Mouse (Mus musculus) kidney, embryonic 15.5 days (tissue): Measurements from ENCODE around the gene Dchs1. TPM values are rescaled to one million over a fixed set of nuclear protein-coding genes. Genes with fewer than 3 reads are reported as not detected.
A peak's percentile ranks its signal among the peaks of the same experiment; 100 is the strongest.

Experiments
- ATAC-seq: fragments of 200-750 bp; cut with Nextera tagmentation; replicated peaks from 2 replicates; pipeline ENCODE4 v1.8.0; 2017; ENCODE audit warnings: moderate TSS enrichment; ENCODE audit not compliant: low FRiP score
- H3K27ac ChIP-seq: fragments of 300-500 bp; sonication (generic); 2 replicates; pipeline ENCODE4 v1.5.1; 2015; ENCODE audit warnings: mild to moderate bottlenecking, inconsistent platforms
- H3K27me3 ChIP-seq: fragments of 300-500 bp; sonication (generic); 2 replicates; pipeline ENCODE4 v1.6.1; 2015; ENCODE audit warnings: inconsistent platforms
- H3K36me3 ChIP-seq: fragments of 300-500 bp; sonication (generic); 2 replicates; pipeline ENCODE4 v1.6.1; 2015; ENCODE audit warnings: inconsistent platforms
- H3K4me1 ChIP-seq: fragments of 300-500 bp; sonication (generic); 2 replicates; pipeline ENCODE4 v1.6.1; 2015; ENCODE audit warnings: inconsistent platforms
- H3K4me2 ChIP-seq: fragments of 300-500 bp; sonication (generic); 2 replicates; pipeline ENCODE4 v1.6.1; 2015; ENCODE audit warnings: moderate library complexity, mild to moderate bottlenecking, inconsistent platforms
- H3K4me3 ChIP-seq: fragments of 300-500 bp; sonication (generic); replicated peaks from 2 replicates; pipeline ENCODE4 v1.5.1; 2015; ENCODE audit warnings: mild to moderate bottlenecking, inconsistent platforms
- H3K9ac ChIP-seq: fragments of 300-500 bp; sonication (generic); 2 replicates; pipeline ENCODE4 v1.6.1; 2015; ENCODE audit warnings: mild to moderate bottlenecking, inconsistent platforms
- H3K9me3 ChIP-seq: fragments of 300-500 bp; sonication (generic); replicated peaks from 2 replicates; pipeline ENCODE4 v1.6.1; 2016; ENCODE audit warnings: inconsistent platforms
- WGBS: fragments of 180-500 bp; shearing (Covaris S2); methylation state at CpG from one replicate; pipeline ENCODE4 v1.1.7; 2015; ENCODE audit warnings: mixed read lengths; 5-methylcytosine and 5-hydroxymethylcytosine counted together
- polyA plus RNA-seq: library from polyadenylated mRNA; unstranded; fragments of >200 nt; fragmentation: Nextera tagmentation; extraction: Ambion mirVana; gene quantifications from 2 replicates; pipeline ENCODE4 v1.2.1, GENCODE M21; 2015

The Dchs1 gene
- polyA plus RNA-seq, 1 experiment from 2014 or later, result 12.1 TPM

DNA sequence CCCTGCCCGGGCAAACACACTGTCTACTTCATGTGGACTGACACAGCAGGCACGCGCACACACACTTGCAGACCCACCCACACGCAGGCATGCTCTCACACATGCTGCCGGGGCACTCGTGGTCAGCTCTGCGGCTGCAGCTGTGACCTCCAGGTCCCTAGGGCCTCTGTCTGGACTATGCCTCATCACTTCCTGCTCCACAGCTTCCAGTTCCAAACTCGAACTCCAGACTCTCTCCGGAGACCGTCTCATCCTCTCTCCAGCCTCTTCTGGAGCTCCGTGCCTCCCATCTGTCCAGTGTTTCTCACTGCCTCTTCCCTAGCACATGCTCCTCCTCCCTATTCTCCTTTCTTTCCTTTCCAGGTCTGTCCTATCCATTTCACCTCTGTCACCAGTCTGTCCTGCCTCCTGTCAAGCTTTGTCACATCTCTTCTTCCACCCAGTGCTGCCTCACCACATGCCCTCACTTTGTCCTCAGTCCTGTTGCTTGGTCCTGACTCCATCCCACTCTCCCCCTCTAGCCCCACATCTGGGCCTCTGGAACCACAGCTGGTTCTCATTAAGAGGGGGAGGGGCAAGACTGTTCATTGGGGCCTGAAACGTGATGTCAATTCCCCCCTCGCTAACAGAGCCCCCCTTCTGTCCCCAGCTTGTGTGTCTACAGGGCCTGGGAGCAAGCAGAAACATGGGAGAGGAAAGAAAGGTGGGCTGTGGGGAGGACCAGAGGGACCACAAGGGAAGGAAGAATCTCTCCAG, 9.5 kb downstream of the Dchs1 start:
- Histone ChIP-seq H3K36me3 (peaks cover 35% of the 10 kb centered on the region), H3K27ac (peak overlapping the region; percentile 94), H3K4me1 (peaks cover 61% of the 10 kb centered on the region), H3K27me3 (no peaks in the 10 kb centered on the region), H3K9me3 (no peaks in the 10 kb centered on the region), H3K9ac (no peak overlapping the region), H3K4me3 (peak overlapping the region; percentile 31), H3K4me2 (peak overlapping the region; percentile 53)
- ATAC-seq, result peak; percentile 81
- 16% methylated on average over 13 of the region's 13 CpGs for WGBS

- H3K36me3 ChIP-seq, result peaks cover 36% of the 10 kb centered on the region
- H3K27me3 ChIP-seq, result no peaks in the 10 kb centered on the region
- H3K9me3 ChIP-seq, result no peaks in the 10 kb centered on the region
- H3K9ac ChIP-seq, result no peak overlapping the region
- H3K4me3 ChIP-seq, result no peak overlapping the region
- H3K4me2 ChIP-seq, result peak overlapping the region; percentile 53
- WGBS, result 87% methylated on average over 1 of the region's 1 CpGs
- H3K4me1 ChIP-seq, result peaks cover 60% of the 10 kb centered on the region
- ATAC-seq, result no peak
- H3K27ac ChIP-seq, result peak overlapping the region; percentile 94
These were observed 10.1 kb downstream of the Dchs1 start for GRCm38 (mm10) chr7:105777316-105777715.

- Histone ChIP-seq H3K9ac (no peak overlapping the region), H3K27ac (no peak overlapping the region), H3K36me3 (peaks cover 39% of the 10 kb centered on the region), H3K4me2 (no peak overlapping the region), H3K9me3 (no peaks in the 10 kb centered on the region), H3K27me3 (no peaks in the 10 kb centered on the region), H3K4me1 (peaks cover 66% of the 10 kb centered on the region), H3K4me3 (no peak overlapping the region)
- WGBS, result 79% methylated on average over 2 of the region's 2 CpGs
- no peak for ATAC-seq
These were observed 11.4 kb downstream of the Dchs1 start for GRCm38 (mm10) chr7:105776026-105776425.

DNA sequence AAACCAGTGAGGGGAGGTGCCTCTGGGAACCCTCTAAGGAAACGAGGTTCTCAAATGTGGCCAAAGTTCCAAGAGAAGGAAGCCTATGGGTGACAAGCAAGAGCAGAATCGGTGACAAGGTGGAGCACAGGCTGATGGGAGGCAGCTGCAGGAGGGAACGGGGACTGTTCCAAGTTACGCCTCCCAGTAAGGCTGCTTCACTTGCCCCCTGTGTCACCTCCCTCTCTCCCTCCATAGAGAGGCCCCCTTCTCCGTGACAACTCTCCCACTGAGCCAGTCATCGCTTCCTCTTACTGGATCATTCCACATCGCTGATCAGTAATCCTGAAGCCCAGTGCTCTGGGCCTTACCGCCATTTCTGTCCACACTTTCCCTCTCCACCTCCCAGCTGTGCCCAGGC, 12.8 kb downstream of the Dchs1 start:
- 25% methylated on average over 8 of the region's 8 CpGs for WGBS
- peak overlapping the region; percentile 88 for H3K27ac ChIP-seq
- no peak overlapping the region for H3K9ac ChIP-seq
- H3K4me2 ChIP-seq, result peak overlapping the region; percentile 33
- H3K9me3 ChIP-seq, result no peaks in the 10 kb centered on the region
- peaks cover 66% of the 10 kb centered on the region for H3K4me1 ChIP-seq
- peak; percentile 70 for ATAC-seq
- no peaks in the 10 kb centered on the region for H3K27me3 ChIP-seq
- 0 out of 2 replicates have a peak overlapping the region, but pooled peaks have one; percentile 3 for H3K4me3 ChIP-seq
- peaks cover 45% of the 10 kb centered on the region for H3K36me3 ChIP-seq

- 80% methylated on average over 5 of the region's 5 CpGs for WGBS
- Histone ChIP-seq H3K4me2 (no peak overlapping the region), H3K36me3 (peaks cover 45% of the 10 kb centered on the region), H3K4me3 (no peak overlapping the region), H3K27ac (no peak overlapping the region), H3K4me1 (peaks cover 63% of the 10 kb centered on the region), H3K9ac (no peak overlapping the region), H3K9me3 (no peaks in the 10 kb centered on the region), H3K27me3 (no peaks in the 10 kb centered on the region)
- no peak for ATAC-seq
These were observed 14.4 kb downstream of the Dchs1 start for GRCm38 (mm10) chr7:105773041-105773440.

DNA sequence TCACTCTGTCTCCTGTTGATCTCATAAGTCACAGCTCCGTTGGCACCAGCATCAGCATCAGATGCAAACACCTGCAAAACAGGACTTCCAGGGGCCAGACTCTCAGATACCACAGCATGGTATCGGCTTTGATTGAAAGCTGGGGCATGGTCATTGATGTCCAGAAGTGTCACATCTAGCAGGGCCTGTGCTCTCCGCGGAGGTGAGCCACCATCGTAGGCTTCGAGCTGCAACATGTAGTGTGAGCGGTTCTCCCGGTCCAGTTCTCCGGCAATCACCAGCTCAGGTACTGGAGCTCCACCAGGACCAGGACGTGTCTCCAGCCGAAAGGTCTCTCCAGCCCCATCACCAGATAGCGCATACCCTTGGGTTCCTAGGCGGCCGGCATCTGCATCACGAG, 15.1 kb downstream of the Dchs1 start:
- peaks cover 63% of the 10 kb centered on the region for H3K4me1 ChIP-seq
- peaks cover 51% of the 10 kb centered on the region for H3K36me3 ChIP-seq
- H3K4me2 ChIP-seq, result no peak overlapping the region
- WGBS, result 96% methylated on average over 15 of the region's 15 CpGs
- H3K9ac ChIP-seq, result no peak overlapping the region
- ATAC-seq, result no peak
- no peaks in the 10 kb centered on the region for H3K27me3 ChIP-seq
- H3K9me3 ChIP-seq, result no peaks in the 10 kb centered on the region
- H3K27ac ChIP-seq, result no peak overlapping the region
- H3K4me3 ChIP-seq, result no peak overlapping the region

- H3K27me3 ChIP-seq, result no peaks in the 10 kb centered on the region
- peaks cover 47% of the 10 kb centered on the region for H3K4me1 ChIP-seq
- no peaks in the 10 kb centered on the region for H3K9me3 ChIP-seq
- H3K4me2 ChIP-seq, result no peak overlapping the region
- no peak for ATAC-seq
- no peak overlapping the region for H3K4me3 ChIP-seq
- H3K36me3 ChIP-seq, result peaks cover 61% of the 10 kb centered on the region
- no peak overlapping the region for H3K9ac ChIP-seq
- 62% methylated on average over 3 of the region's 3 CpGs for WGBS
- H3K27ac ChIP-seq, result no peak overlapping the region
These were observed 17.5 kb downstream of the Dchs1 start for GRCm38 (mm10) chr7:105769959-105770358.

- peak overlapping the region; percentile 61 for H3K27ac ChIP-seq
These were observed 19.7 kb downstream of the Dchs1 start for GRCm38 (mm10) chr7:105767729-105768165.

GRCm38 (mm10) chr7:105764331-105764730, 23.1 kb downstream of the Dchs1 start:
- 94% methylated on average over 11 of the region's 11 CpGs for WGBS
- H3K4me2 ChIP-seq, result no peak overlapping the region
- H3K9ac ChIP-seq, result no peak overlapping the region
- ATAC-seq, result no peak
- peaks cover 25% of the 10 kb centered on the region for H3K4me1 ChIP-seq
- H3K9me3 ChIP-seq, result no peaks in the 10 kb centered on the region
- no peak overlapping the region for H3K4me3 ChIP-seq
- H3K36me3 ChIP-seq, result peaks cover 70% of the 10 kb centered on the region
- 0 out of 2 replicates have a peak, but pooled peaks cover 3% of the 10 kb centered on the region for H3K27me3 ChIP-seq
- H3K27ac ChIP-seq, result no peak overlapping the region

More at GRCm38 (mm10) chr7:105767729-105768165, 19.7 kb downstream of the Dchs1 start:
- peaks cover 28% of the 10 kb centered on the region for H3K4me1 ChIP-seq
- H3K9ac ChIP-seq, result no peak overlapping the region
- H3K9me3 ChIP-seq, result no peaks in the 10 kb centered on the region
- WGBS, result 14% methylated on average over 6 of the region's 6 CpGs
- peaks cover 77% of the 10 kb centered on the region for H3K36me3 ChIP-seq
- 0 out of 2 replicates have a peak overlapping the region, but pooled peaks have one; percentile 13 for H3K4me2 ChIP-seq
- peak; percentile 38; the same call in 1 of the 2 replicates for ATAC-seq
- H3K4me3 ChIP-seq, result no peak overlapping the region
- 0 out of 2 replicates have a peak, but pooled peaks cover 3% of the 10 kb centered on the region for H3K27me3 ChIP-seq

DNA sequence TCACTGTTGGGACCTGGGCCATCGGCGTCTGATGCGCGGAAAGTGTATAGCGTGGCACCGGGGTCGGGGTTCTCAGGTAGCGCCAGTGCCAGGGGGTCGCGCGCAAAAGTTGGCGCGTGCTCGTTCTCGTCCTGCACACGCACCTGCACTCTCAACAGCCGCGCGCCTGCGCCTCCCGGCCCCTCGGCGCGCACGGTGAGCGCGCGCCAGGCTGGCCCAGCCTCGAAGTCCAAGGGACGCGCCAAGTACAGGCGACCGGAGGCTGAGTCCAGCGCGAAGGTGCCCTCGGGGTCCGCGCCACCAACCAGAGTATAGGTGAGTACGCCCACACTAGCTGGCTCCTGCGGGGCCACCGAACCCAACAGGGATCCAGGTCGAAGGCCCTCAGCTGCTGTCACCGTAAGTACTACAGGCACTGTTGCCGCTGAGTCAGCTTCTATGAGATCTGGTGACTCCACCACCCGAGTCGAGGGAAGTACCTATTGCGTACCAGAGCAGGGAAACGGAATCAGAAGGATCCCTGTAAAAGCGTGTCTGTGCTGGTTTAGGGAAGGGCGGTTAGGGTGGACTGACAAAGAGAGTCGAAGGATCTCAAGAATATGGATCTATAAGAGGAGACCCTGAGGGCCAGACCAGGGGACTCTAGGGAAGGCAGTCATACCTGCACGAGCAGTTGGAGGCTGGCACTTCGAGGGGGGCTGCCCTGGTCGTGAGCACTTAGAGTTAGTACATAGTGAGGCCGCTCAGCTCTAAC, 24.8 kb downstream of the Dchs1 start:
- Histone ChIP-seq H3K9ac (no peak overlapping the region), H3K36me3 (peaks cover 84% of the 10 kb centered on the region), H3K4me3 (peak overlapping the region; percentile 12; the same call in 1 of the 2 replicates), H3K9me3 (no peaks in the 10 kb centered on the region), H3K4me1 (peaks cover 10% of the 10 kb centered on the region), H3K27ac (no peak overlapping the region), H3K27me3 (0 out of 2 replicates have a peak, but pooled peaks cover 3% of the 10 kb centered on the region), H3K4me2 (peak overlapping the region; percentile 51)
- peak; percentile 5; the same call in 1 of the 2 replicates for ATAC-seq
- 50% methylated on average over 55 of the region's 55 CpGs for WGBS

DNA sequence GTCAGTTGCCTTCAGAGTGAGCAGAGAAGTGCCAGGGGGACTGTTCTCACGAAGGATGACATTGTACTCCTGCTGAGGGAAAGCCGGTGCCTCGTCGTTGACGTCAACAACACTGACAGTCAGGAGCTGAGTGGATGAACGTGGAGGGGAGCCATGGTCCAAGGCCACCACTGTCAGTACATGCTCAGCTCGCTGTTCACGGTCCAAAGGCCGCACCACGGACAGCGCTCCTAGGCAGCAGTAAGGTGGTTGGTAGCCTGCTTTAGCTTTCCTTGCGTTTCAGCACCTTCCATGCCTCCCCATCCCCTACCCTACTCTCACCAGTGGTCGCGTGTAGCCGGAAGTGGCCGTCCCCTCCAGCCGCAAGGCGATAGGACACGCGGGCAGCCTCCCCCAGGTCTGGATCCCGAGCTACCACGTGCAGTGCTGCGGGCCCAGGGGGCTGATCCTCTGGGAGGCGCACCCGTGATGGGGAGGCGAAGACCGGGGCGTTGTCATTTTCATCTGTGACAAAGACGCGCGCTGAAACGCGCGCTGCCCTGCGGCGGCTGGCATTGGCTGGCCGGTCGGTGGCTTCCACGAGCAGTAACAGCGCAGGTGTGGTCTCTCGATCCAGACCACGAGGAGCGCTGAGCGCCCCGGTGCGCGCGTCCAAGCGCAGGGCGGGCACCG, 25.5 kb downstream of the Dchs1 start:
- no peak overlapping the region for H3K9ac ChIP-seq
- peak; percentile 43; the same call in 1 of the 2 replicates for ATAC-seq
- peaks cover 88% of the 10 kb centered on the region for H3K36me3 ChIP-seq
- H3K9me3 ChIP-seq, result no peaks in the 10 kb centered on the region
- H3K4me3 ChIP-seq, result peak overlapping the region; percentile 12; the same call in 1 of the 2 replicates
- H3K4me2 ChIP-seq, result peak overlapping the region; percentile 51
- H3K27ac ChIP-seq, result no peak overlapping the region
- H3K4me1 ChIP-seq, result peaks cover 6% of the 10 kb centered on the region; the same call in 1 of the 2 replicates
- 0 out of 2 replicates have a peak, but pooled peaks cover 3% of the 10 kb centered on the region for H3K27me3 ChIP-seq
- WGBS, result 41% methylated on average over 51 of the region's 51 CpGs
